Mouse (Mus musculus): Measurements from ENCODE around the gene Taok1.
"Not testable (repeated sequence)": the region's sequence is repeated elsewhere in the genome, so short reads cannot be mapped to it uniquely, and the experiment has no call there.

Taok1 gene

DNA sequence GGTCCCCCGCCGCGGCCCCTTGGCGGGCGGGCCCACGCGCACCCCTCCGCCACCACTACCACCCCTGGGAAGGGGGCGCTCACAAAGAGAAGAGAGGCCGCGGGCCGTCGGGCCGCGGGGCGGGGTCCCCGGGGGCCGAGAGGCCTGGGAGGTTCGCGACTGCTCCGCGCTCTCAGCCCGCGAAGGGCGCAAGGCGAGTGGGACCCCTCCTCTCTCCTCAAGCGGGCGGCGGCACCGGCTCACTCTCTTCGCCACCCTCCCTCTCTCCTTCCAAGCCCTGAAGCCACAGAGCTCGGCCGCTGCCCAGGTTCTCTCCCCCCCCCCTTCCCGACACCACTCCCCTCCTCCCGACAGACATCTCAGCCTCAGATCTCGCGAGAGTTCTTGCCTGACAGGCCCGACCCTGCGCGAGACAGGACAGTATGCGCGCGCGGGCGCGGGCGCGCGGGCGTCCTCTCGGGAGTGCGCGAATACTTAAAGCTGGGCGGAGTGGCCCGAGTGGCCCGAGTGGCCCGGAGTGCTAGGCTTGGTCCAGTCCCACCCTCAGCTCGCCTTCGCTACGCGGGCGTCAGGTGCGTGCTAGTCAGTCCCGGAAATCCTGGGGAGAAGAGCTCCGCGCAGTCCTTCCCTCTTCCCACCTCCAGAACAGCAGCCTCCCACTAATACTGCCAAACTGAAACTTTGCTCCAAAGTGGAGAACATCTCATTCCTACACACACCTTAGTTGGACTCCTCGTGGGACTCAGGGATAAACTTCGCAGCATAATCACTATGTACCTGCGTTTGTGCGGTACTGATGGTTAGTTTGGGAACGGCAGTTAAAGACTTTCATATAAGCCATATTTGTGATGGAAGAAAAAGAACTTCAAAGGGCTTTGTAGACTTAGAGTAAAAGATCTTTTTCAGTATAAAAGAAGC is at the start of gene Taok1:
Gene Taok1, minus strand, starts transcription at position 278 of the 918 bp plus-strand sequence.
- in situ Hi-C loops (cut with MseI, MboI) = no loop called here

DNA sequence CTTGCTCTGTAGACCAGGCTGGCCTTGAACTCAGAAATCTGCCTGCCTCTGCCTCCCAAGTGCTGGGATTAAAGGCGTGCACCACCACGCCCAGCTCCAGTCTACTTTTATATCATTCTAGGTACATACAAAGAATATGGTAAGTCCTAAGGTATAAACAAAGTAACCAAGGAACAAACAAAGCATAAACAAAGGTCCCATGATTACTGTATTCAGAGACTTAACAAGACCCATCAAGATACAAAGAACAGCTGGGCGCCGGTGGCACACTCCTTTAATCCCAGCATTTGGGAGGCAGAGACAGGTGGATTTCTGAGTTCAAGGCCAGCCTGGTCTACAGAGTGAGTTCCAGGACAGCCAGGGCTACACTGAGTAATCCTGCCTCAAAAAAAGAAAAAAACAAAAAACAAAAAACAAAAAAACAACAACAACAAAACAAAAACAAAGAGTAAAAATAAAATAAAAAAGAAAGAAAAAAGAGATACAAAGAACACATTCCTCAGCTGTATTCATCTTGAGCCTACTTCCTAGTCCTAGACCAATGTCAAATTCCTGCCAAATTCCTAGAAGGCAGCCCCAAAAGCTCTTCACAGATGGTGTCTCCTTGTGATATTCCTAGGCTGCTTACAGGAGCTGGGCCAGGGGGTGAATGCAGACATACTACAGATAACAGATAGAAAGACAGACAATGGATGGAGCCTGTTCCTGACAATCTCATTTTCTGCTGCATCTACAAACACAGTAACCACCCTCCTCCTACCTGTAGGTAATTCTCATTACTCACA is 46.0 kb upstream of the Taok1 start:
- in situ Hi-C loops (cut with MseI, MboI) = not testable (repeated sequence)

DNA sequence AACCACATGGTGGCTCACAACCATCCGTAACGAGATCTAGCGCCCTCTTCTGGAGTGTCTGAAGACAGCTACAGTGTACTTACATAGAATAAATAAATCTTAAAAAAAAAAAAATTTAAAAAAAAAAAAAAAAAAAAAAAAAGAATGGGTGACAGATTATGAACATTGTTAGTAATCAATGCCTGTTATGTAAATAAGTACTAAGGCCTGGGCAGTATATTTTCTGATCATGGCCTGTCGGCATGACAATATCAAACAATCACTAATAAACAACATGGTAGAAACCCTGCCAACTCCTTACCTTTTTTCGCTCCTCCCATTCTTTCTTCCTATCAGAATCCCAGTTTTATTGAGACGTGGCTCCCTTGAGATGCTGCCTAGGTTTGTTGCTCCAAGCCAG is 44.9 kb upstream of the Taok1 start:
- in situ Hi-C loops (cut with MseI, MboI) = no loop called here

- in situ Hi-C loops (cut with MseI, MboI) = no loop called here
Measured at GRCm38 (mm10) chr11:77648878-77649277, 41.3 kb upstream of the Taok1 start.

GRCm38 (mm10) chr11:77645481-77645880 is 37.9 kb upstream of the Taok1 start:
- in situ Hi-C loops (cut with MseI, MboI) = no loop called here

GRCm38 (mm10) chr11:77641390-77641789 is 33.8 kb upstream of the Taok1 start:
- in situ Hi-C loops (cut with MseI, MboI) = no loop called here

- in situ Hi-C loops (cut with MseI, MboI) = no loop called here
Measured at GRCm38 (mm10) chr11:77630257-77630670, 22.6 kb upstream of the Taok1 start.

DNA sequence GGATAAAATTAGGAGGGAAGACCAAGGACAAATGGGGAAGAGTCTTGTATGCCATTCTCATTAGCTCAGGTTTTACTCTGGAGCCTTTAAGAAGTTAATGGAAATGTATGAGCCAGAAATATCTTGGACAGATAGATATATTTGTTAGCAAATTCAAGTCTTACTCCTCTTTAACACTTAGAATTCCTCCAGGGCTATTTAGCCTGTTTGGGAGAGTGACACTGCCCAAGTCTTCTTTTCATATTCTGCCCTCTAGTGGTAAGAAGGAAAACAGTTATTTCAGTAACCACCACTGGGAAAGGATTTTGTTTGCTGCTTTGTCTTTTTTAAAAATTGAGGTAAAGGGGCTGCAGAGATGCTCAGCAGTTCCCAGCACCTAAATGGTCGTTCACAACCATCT is 21.9 kb upstream of the Taok1 start:
- in situ Hi-C loops (cut with MseI, MboI) = no loop called here

GRCm38 (mm10) chr11:77626596-77627535 is 19.3 kb upstream of the Taok1 start:
- in situ Hi-C loops (cut with MseI, MboI) = no loop called here

- in situ Hi-C loops (cut with MseI, MboI) = no loop called here
Measured at GRCm38 (mm10) chr11:77625061-77625855, 17.6 kb upstream of the Taok1 start.

GRCm38 (mm10) chr11:77624441-77625060 is 16.9 kb upstream of the Taok1 start:
- in situ Hi-C loops (cut with MseI, MboI) = no loop called here

- in situ Hi-C loops (cut with MseI, MboI) = no loop called here
Measured at GRCm38 (mm10) chr11:77624002-77624401, 16.4 kb upstream of the Taok1 start.

DNA sequence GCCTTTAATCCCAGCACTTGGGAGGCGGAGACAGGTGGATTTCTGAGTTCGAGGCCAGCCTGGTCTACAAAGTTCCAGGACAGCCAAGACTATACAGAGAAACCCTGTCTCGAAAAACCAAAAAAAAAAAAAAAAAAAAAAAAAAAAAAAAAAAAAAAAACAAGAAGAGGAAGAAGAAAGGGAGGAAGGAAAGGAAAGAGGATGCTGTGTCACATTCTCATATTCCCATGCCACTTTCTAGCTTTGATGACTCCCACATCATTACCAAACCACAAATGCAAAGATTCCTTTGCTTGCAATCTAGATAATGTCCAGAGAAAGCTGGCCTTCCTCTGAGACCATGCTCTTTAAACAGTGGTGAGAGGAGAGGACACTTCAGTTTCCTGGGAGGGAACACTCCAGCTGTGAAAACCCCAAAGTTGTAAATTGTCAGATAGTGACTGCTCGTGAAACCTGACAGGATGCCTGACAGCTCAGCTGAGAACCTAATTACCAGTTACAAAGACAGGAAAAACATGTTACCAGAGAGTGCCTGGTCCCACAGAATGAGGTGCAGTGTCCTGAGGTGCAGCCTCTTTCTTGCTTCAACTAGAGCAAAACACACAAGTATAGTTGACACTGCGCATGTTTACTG is 14.4 kb upstream of the Taok1 start:
- in situ Hi-C loops (cut with MseI, MboI) = no loop called here

DNA sequence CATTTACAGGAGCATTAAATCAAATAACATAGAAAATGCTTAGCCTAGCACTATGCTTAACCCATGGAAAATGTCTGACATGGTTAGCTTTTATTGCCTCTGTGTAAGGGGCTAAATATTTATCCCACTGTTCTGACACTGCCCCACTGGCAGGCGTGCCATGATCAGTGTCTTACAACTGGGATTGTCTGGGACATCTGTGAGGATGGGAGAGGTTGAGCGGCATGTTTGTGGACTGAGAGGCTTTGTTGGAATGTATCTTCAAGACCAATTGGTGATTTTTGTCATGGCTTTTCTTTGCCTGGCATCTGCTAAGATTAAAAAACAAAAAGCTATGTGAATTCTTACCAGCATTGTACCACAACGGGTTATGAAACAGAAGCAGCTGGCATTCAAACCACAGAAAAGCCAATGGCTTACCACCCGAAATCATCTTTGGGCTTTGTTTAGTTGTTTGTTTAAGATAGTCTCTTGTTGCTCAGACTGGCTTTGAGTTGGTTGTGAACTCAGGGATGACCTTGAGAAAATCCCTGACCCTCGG is 7.5 kb upstream of the Taok1 start:
- in situ Hi-C loops (cut with MseI, MboI) = no loop called here

DNA sequence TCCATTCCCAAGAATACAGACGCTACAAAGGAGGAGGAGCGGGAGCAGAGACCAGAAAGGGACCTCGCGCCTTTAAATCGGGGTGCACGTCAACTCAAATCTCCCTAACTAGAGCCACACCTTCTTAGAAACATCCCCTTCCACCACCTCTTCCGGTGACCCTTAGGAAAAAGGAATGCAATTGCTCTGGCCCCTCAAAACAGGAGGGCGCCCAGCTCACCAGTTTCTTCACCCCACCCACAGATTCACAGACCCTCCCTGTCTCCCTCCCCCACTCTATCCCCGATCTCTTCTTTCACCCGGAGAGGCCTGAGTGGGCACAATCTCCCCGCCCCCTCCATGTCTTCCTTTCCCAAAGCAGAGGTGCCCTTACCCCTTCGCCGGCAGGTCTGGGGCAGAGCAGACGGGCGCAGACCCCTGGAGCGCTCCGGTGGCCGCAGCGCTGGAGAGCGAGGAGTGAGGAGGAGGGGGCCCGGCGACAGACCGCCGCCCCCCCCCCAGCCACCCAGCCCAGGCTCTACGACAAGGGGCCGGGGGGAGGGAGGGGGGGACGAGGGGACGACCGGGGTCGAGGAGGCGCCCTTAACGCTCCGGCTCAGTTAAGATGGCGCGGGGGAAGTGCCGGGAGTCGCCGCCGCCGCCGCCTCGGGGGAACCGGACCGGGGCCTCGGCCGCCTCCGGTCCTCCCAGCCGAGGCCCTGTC is 629 bp downstream of the Taok1 start:
- in situ Hi-C loops (cut with MseI, MboI) = no loop called here

DNA sequence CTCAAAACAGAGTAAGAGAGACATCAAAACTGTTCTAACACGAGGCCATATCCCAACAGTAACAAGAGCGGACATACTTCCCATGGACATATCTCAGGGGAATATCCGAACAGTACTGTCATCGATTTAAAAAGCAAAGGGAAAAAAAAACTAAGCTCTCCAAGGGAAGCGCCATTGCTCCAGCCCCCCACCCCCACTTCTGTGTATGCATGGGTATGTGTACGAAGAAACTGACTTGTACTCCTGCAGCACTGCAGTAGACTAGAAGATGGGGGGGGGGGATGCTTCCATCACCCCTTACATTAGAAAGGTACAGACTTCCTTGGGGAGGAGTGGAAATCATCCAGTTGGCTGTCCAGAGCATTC is 1.2 kb downstream of the Taok1 start:
- in situ Hi-C loops (cut with MseI, MboI) = no loop called here

- in situ Hi-C loops (cut with MseI, MboI) = no loop called here
Measured at GRCm38 (mm10) chr11:77597266-77597665, 10.3 kb downstream of the Taok1 start.

DNA sequence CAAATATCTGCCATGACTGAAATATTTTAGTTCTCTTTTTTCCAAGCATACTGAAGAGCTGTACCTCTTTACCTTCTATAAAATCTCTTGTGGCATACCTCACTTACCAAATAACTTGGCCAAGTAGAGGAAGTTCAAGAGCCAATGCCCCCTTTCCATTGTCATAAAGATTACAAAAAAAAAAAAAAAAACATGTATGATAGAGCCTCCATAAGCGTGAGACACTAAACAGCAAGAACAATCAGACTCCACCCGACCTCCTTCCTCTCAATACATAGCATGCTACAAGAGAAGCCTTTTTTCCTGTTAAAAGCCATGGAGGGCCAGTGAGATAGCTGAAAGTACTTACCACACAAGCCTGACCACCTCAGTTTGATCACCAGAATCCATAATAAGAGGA is 16.2 kb downstream of the Taok1 start:
- in situ Hi-C loops (cut with MseI, MboI) = no loop called here

DNA sequence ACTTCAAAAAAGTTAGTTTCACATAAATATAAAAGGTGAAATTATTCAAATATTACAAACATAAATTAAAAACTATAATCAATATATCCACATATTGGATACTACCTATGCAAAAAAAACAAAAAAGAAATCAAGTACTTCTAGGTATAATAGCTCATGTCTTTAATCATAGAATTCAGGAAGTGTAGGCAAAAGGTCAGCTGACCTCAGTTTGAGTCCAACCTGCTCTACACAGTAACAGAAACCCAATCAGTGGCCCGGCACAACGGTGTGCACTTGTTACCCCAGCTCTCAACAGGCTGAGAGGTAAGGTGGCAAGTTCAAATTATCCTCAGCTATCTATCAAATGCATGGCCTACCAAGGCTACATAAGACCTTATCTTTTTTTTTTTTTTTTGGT is 16.8 kb downstream of the Taok1 start:
- in situ Hi-C loops (cut with MseI, MboI) = no loop called here
